Mouse (Mus musculus): ENCODE data around the gene Npcd.

GRCm38 (mm10) chr15:79804352-79805071 is 29.5 kb downstream of the Npcd start, which contains the start of gene Nptxr:
- TF ChIP-seq POLR2A (IDR thresholded peaks at IDR 0.05; ENCODE audit: borderline replicate concordance, control insufficient read depth, low read depth, low read length) (no peak), CTCF (IDR thresholded peaks at IDR 0.05; ENCODE audit: control insufficient read depth, insufficient read depth, low read length) (0 out of 2 replicates have a peak, but pooled peaks have one; percentile 2)

All from bone marrow, adult 2 months (tissue).